Mouse (Mus musculus): Measurements from ENCODE around the gene Mmp28. TPM values are rescaled to one million over a fixed set of nuclear protein-coding genes. Genes with fewer than 3 reads are reported as not detected.

Gene Mmp28
- polyA plus RNA-seq, 1 experiment from 2014 or later, result 3.6 TPM

DNA sequence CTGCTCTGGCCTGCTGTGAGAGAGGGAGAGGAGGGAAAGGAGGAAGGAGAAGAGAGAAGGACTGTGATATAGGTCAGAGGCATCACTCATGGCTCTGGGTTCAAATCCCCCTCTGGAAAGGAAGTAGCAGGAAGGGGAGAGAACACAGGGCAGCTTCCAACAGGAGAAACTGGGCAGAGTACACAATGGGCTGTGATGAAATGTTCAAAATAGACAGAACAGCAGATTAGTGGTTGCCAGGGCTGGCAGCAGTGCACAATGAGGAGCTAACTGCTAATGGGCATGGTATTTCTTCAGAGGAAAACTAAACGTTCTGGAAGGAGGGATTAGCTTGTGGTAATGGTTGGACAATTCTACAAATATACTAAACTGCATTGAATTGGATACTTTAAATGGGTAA, 12.3 kb downstream of the Mmp28 start:
- Histone ChIP-seq H3K9ac (ENCODE audit: low read length) (no peak overlapping the region), H3K27ac (ENCODE audit: low read depth, low read length) (no peak overlapping the region), H3K4me1 (ENCODE audit: control insufficient read depth, insufficient read depth, low read length) (peaks cover 6% of the 10 kb centered on the region), H3K4me2 (no peak overlapping the region), H3K9me3 (ENCODE audit: control insufficient read depth, low read length) (no peaks in the 10 kb centered on the region), H3K27me3 (ENCODE audit: control insufficient read depth, insufficient read depth, low read length) (peaks cover 5% of the 10 kb centered on the region; the same call in 1 of the 2 replicates), H3K4me3 (ENCODE audit: low read depth, low read length) (no peak overlapping the region), H3K36me3 (ENCODE audit: control insufficient read depth, insufficient read depth, low read length) (no peaks in the 10 kb centered on the region)
- DNase-seq (ENCODE audit: low spot score, missing footprints), result no peak
- 29% methylated on average over 1 of the region's 1 CpGs for WGBS
- no peak for ATAC-seq (ENCODE audit: low FRiP score)

DNA sequence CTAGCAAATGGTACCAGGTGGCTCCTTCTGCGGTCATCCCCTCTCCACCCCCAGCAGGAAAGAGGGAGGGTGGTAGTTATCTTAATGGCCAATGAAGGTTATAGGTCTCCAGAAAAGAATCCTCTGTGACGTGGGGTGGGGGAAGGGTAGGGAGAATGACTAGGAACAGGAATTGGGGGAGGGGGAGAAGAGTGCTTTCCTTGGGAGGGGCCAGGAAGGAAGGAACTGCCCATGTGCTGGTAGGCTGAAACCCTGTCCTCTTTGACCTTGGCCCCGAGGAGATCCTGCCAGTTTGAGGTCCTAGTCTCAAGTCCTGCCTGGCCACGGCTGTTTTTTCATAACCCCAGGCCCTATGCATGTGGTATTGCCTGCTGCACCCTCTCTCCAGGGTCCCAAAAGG, 13.6 kb downstream of the Mmp28 start:
- no peak overlapping the region for H3K27ac ChIP-seq (ENCODE audit: low read depth, low read length)
- H3K4me3 ChIP-seq (ENCODE audit: low read depth, low read length), result no peak overlapping the region
- H3K4me2 ChIP-seq, result no peak overlapping the region
- H3K9me3 ChIP-seq (ENCODE audit: control insufficient read depth, low read length), result no peaks in the 10 kb centered on the region
- peaks cover 6% of the 10 kb centered on the region for H3K4me1 ChIP-seq (ENCODE audit: control insufficient read depth, insufficient read depth, low read length)
- ATAC-seq (ENCODE audit: low FRiP score) (no peak), DNase-seq (ENCODE audit: low spot score, missing footprints) (no peak)
- no peaks in the 10 kb centered on the region for H3K36me3 ChIP-seq (ENCODE audit: control insufficient read depth, insufficient read depth, low read length)
- peaks cover 13% of the 10 kb centered on the region for H3K27me3 ChIP-seq (ENCODE audit: control insufficient read depth, insufficient read depth, low read length)
- 65% methylated on average over 4 of the region's 4 CpGs for WGBS
- no peak overlapping the region for H3K9ac ChIP-seq (ENCODE audit: low read length)

DNA sequence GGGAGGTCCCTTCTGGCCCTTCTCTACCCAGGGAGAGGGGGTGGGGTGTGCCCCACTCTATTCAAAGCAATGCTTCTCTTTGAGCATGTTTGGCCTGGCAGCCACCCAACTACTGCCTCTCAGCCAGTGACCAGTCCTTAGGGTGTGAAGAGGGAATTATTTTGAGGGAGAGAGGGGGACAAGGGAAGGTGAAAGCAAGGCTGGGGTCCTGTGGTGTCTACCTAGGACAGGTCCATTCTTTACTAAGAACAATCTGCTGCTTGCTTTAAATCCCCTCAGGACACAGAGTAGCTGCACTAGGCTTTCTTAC, 14.0 kb downstream of the Mmp28 start:
- H3K4me1 ChIP-seq (ENCODE audit: control insufficient read depth, insufficient read depth, low read length), result peaks cover 6% of the 10 kb centered on the region
- no peak overlapping the region for H3K27ac ChIP-seq (ENCODE audit: low read depth, low read length)
- ATAC-seq (ENCODE audit: low FRiP score) (no peak), DNase-seq (ENCODE audit: low spot score, missing footprints) (no peak)
- H3K4me2 ChIP-seq, result no peak overlapping the region
- no peaks in the 10 kb centered on the region for H3K9me3 ChIP-seq (ENCODE audit: control insufficient read depth, low read length)
- H3K36me3 ChIP-seq (ENCODE audit: control insufficient read depth, insufficient read depth, low read length), result no peaks in the 10 kb centered on the region
- H3K27me3 ChIP-seq (ENCODE audit: control insufficient read depth, insufficient read depth, low read length), result peaks cover 17% of the 10 kb centered on the region
- no peak overlapping the region for H3K4me3 ChIP-seq (ENCODE audit: low read depth, low read length)
- H3K9ac ChIP-seq (ENCODE audit: low read length), result no peak overlapping the region

DNA sequence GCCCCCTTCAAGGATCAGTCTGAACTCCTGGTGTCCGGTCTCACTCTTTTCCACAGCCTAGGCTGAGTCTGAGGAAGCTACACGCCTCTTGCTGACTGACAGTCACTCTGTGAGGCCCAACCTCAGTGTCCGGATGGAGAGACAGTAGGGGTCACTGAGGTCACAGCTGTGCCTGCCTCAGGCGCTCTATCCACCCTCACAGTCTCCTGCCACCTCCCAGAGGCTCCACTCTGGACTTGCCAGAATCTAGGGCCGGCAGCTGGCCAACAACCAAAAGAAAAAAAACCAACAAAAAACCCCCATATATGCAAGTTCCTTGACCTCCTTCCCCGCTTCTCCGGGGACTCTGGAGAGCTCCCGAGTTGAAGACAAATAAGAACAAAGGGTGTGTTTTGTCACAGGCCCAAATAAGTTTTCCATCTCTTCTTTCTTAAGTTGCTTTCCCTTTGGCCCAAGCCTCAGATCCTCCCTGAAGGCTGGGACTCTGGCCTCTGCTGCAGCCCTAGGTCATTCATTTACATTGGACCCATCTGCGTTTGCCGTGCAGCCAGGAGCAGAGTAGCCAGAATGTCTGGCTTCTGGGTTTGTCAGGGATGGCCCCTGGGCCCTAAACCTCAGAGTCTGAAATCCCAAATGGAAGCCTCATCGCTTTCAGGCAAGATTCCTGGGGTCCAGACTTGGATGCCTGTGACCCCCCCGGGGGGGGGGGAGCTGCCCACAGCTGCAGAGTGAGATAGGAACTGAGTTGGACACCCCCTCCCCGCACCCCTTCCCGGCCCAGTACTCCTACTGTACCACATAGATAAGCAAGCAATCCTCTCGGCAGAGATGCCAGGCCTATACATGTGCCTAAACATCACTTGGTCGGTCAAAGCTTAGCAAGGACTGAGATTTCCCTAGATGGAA, 14.6 kb downstream of the Mmp28 start:
- H3K27ac ChIP-seq (ENCODE audit: low read depth, low read length), result no peak overlapping the region
- H3K36me3 ChIP-seq (ENCODE audit: control insufficient read depth, insufficient read depth, low read length), result no peaks in the 10 kb centered on the region
- DNase-seq (ENCODE audit: low spot score, missing footprints), result no peak

DNA sequence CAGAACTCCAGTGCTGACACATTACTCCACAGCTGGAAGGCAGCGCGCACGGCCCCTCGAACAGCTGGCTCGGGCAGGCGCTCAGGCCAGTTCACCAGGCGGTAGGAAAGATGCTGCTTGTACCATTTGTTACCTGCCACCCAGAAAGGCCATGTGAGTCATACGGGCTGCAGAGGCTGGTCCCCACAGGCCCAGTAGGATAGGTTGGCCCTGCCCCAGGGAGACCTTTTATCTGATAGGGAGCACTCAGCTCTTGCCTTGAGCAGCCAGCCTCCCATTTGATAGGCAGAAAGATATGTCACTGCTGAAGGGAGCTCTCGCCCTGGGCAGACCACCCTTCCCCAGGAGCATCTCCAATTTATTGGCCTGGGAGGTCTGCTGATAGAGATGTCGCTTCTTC, 15.3 kb downstream of the Mmp28 start:
- Histone ChIP-seq H3K27me3 (ENCODE audit: control insufficient read depth, insufficient read depth, low read length) (peaks cover 29% of the 10 kb centered on the region), H3K4me1 (ENCODE audit: control insufficient read depth, insufficient read depth, low read length) (peaks cover 8% of the 10 kb centered on the region)
- DNase-seq (ENCODE audit: low spot score, missing footprints), result no peak

More for the DNA sequence above, 14.6 kb downstream of the Mmp28 start:
- peaks cover 23% of the 10 kb centered on the region for H3K27me3 ChIP-seq (ENCODE audit: control insufficient read depth, insufficient read depth, low read length)
- H3K9ac ChIP-seq (ENCODE audit: low read length), result no peak overlapping the region
- peaks cover 6% of the 10 kb centered on the region for H3K4me1 ChIP-seq (ENCODE audit: control insufficient read depth, insufficient read depth, low read length)
- WGBS, result 46% methylated on average over 16 of the region's 16 CpGs
- no peak for ATAC-seq (ENCODE audit: low FRiP score)
- H3K4me2 ChIP-seq, result no peak overlapping the region
- no peak overlapping the region for H3K4me3 ChIP-seq (ENCODE audit: low read depth, low read length)
- H3K9me3 ChIP-seq (ENCODE audit: control insufficient read depth, low read length), result no peaks in the 10 kb centered on the region

DNA sequence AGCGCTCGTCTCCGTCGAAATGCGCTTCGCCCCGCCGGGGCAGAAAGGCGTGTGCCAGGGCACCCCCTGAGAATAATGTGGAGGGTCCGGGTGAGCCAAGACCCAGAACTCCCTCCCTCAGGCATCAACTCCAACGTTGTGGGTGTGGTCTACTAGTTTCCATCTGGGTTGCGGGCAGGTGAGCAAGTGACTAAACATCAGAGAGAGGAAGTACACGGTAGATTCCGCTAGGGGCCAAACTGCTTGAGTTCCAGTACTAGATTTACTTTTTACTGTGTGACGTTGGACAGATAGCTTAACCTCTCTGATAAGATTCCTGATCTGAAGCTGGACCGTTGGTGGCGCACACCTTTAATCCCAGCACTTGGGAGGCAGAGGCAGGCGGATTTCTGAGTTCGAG, 17.9 kb downstream of the Mmp28 start:
- peaks cover 10% of the 10 kb centered on the region for H3K4me1 ChIP-seq (ENCODE audit: control insufficient read depth, insufficient read depth, low read length)
- H3K4me2 ChIP-seq, result peak overlapping the region; percentile 1; the same call in 1 of the 2 replicates
- H3K9me3 ChIP-seq (ENCODE audit: control insufficient read depth, low read length), result no peaks in the 10 kb centered on the region
- no peak for ATAC-seq (ENCODE audit: low FRiP score)
- no peak overlapping the region for H3K27ac ChIP-seq (ENCODE audit: low read depth, low read length)
- H3K4me3 ChIP-seq (ENCODE audit: low read depth, low read length), result no peak overlapping the region
- H3K27me3 ChIP-seq (ENCODE audit: control insufficient read depth, insufficient read depth, low read length), result peaks cover 45% of the 10 kb centered on the region
- no peaks in the 10 kb centered on the region for H3K36me3 ChIP-seq (ENCODE audit: control insufficient read depth, insufficient read depth, low read length)
- H3K9ac ChIP-seq (ENCODE audit: low read length), result no peak overlapping the region
- WGBS, result 29% methylated on average over 19 of the region's 19 CpGs
- DNase-seq (ENCODE audit: low spot score, missing footprints), result no peak

More for the DNA sequence above, 15.3 kb downstream of the Mmp28 start:
- Histone ChIP-seq H3K9me3 (ENCODE audit: control insufficient read depth, low read length) (no peaks in the 10 kb centered on the region), H3K4me3 (ENCODE audit: low read depth, low read length) (no peak overlapping the region), H3K27ac (ENCODE audit: low read depth, low read length) (no peak overlapping the region), H3K4me2 (no peak overlapping the region), H3K36me3 (ENCODE audit: control insufficient read depth, insufficient read depth, low read length) (no peaks in the 10 kb centered on the region), H3K9ac (ENCODE audit: low read length) (no peak overlapping the region)
- 78% methylated on average over 10 of the region's 10 CpGs for WGBS
- ATAC-seq (ENCODE audit: low FRiP score), result no peak

DNA sequence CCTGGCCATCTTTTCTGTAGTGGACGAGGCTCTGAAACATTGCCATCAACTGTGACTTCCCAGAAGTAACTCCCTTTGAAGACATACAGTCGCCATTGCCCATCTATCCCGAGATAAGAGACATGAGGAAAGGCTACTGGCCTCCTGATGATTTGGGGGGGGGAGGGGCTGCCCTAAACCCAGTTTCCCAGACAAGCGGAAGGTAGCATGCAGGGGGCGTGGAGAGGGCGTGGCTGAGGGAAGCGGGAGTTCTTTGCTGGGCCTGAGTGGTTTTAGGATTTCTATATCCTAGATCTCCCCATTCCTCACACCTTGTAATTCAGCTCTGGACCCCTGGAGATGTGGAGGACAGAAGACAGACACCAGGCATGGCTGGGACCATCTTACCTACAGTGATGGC, 19.0 kb downstream of the Mmp28 start:
- Histone ChIP-seq H3K9me3 (ENCODE audit: control insufficient read depth, low read length) (no peaks in the 10 kb centered on the region), H3K27ac (ENCODE audit: low read depth, low read length) (no peak overlapping the region), H3K4me1 (ENCODE audit: control insufficient read depth, insufficient read depth, low read length) (peaks cover 10% of the 10 kb centered on the region), H3K4me3 (ENCODE audit: low read depth, low read length) (no peak overlapping the region), H3K27me3 (ENCODE audit: control insufficient read depth, insufficient read depth, low read length) (peaks cover 45% of the 10 kb centered on the region), H3K36me3 (ENCODE audit: control insufficient read depth, insufficient read depth, low read length) (no peaks in the 10 kb centered on the region), H3K9ac (ENCODE audit: low read length) (no peak overlapping the region), H3K4me2 (no peak overlapping the region)
- DNase-seq (ENCODE audit: low spot score, missing footprints), result no peak
- WGBS, result 9% methylated on average over 7 of the region's 7 CpGs
- ATAC-seq (ENCODE audit: low FRiP score), result no peak

DNA sequence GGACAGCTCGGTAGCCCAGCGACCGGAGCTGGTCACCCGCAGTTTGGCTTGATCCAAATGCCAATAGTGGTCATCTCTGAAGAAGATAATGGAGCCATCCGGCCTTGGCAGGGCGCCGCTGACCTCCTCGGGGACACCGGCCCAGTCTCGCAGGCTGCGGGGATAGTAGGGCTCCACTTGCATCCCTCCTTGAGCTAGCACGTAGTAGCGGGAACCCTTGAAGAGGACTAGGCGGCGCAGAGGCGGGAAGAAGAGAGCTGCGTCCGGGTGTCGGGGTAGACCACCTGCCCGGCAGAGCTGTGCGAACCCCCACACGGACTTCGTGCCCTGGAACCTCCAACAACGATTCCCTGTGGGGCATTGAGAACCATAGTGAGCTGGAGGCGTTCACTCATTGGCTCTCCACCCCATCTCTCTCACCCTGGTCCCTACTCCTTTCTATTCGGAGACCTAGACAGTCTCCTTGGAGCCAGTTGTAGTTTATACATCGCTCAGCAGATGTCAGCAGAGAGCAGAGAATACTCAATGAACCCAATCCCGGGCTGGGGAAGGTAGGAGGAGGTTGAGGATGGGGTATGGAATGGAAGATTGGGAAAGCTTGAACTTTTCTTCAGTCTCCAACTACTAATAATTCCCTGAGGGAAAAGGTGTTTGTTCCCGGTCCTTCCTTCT, 20.1 kb downstream of the Mmp28 start:
- WGBS, result 12% methylated on average over 29 of the region's 29 CpGs
- DNase-seq (ENCODE audit: low spot score, missing footprints), result peak; percentile 98
- Histone ChIP-seq H3K27me3 (ENCODE audit: control insufficient read depth, insufficient read depth, low read length) (peaks cover 47% of the 10 kb centered on the region), H3K4me3 (ENCODE audit: low read depth, low read length) (peak overlapping the region; percentile 9; the same call in 1 of the 2 replicates), H3K27ac (ENCODE audit: low read depth, low read length) (no peak overlapping the region), H3K9me3 (ENCODE audit: control insufficient read depth, low read length) (no peaks in the 10 kb centered on the region), H3K9ac (ENCODE audit: low read length) (no peak overlapping the region), H3K4me2 (peak overlapping the region; percentile 36), H3K36me3 (ENCODE audit: control insufficient read depth, insufficient read depth, low read length) (no peaks in the 10 kb centered on the region), H3K4me1 (ENCODE audit: control insufficient read depth, insufficient read depth, low read length) (peaks cover 6% of the 10 kb centered on the region; the same call in 1 of the 2 replicates)
- ATAC-seq (ENCODE audit: low FRiP score), result peak; percentile 5; the same call in 1 of the 2 replicates

DNA sequence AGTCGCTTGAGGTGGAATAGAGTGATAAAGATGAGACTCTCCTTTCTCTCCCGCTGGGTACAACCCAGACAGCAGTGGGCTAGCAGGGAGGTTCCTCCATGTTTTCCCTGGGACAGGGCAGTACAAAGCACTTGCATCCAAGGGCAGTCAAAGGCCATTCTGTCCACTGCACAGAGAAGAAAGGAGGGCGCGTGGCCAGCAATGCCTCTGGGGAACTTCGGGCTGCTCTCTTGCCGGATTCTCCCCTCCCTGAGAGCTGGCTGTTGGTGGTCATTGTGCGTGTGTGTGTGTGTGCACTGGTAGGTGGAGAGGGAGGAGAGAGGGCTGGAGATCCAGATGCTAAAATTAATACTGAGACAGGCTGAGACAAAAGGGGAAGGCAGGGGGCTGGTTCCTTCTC, 21.6 kb downstream of the Mmp28 start:
- ATAC-seq (ENCODE audit: low FRiP score) (no peak), DNase-seq (ENCODE audit: low spot score, missing footprints) (no peak)
- 44% methylated on average over 7 of the region's 7 CpGs for WGBS
- Histone ChIP-seq H3K4me2 (0 out of 2 replicates have a peak overlapping the region, but pooled peaks have one; percentile 91), H3K9ac (ENCODE audit: low read length) (no peak overlapping the region), H3K4me3 (ENCODE audit: low read depth, low read length) (no peak overlapping the region), H3K9me3 (ENCODE audit: control insufficient read depth, low read length) (no peaks in the 10 kb centered on the region), H3K36me3 (ENCODE audit: control insufficient read depth, insufficient read depth, low read length) (no peaks in the 10 kb centered on the region), H3K27me3 (ENCODE audit: control insufficient read depth, insufficient read depth, low read length) (peaks cover 44% of the 10 kb centered on the region), H3K4me1 (ENCODE audit: control insufficient read depth, insufficient read depth, low read length) (0 out of 2 replicates have a peak, but pooled peaks cover 4% of the 10 kb centered on the region), H3K27ac (ENCODE audit: low read depth, low read length) (no peak overlapping the region)
